Mouse (Mus musculus) liver, postnatal 0 days (tissue): ENCODE measurements around the gene Tmem176b.

Experiments
- CTCF ChIP-seq: sonication (generic); IDR thresholded peaks from 2 replicates; pipeline ENCODE4 v1.5.1; 2016; ENCODE audit warnings: antibody characterized with exemption, low read depth
- EP300 ChIP-seq: IDR thresholded peaks from 2 replicates; pipeline ENCODE4 v1.6.1; 2016; ENCODE audit warnings: antibody characterized with exemption, low read depth, mild to moderate bottlenecking

DNA sequence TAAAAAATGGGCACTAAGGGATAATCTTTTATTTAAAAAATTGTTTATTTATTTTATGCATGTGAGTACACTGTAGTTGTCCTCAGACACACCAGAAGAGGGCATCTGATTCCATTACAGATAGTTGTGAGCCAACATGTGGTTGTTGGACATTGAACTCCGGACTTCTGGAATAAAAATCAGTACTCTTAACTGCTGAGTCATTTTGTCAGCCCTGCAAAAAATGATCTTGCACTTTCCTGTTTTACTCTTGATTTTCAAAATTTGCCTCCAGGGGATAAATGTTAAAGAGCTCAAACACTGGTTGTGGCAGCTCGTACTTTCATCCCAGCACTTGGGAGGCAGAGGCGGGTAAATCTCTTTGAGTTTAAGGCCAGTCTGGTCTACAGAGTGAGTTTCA is 34.5 kb downstream of the Tmem176b start:
- TF ChIP-seq CTCF (no peak), EP300 (no peak)
